Mouse (Mus musculus) adrenal gland, postnatal 10 days (tissue): ENCODE data around the gene Tmc4. TPM values are rescaled to one million over a fixed set of nuclear protein-coding genes. Genes with fewer than 3 reads are reported as not detected.
A peak's percentile ranks its signal among the peaks of the same experiment; 100 is the strongest.

ENCODE experiments used
- DNase-seq: peaks from one replicate; pipeline ENCODE4 v3.0.0; 2021; ENCODE audit warnings: mixed read lengths
- total RNA-seq, 2 experiments: library from RNA; stranded (reverse); gene quantifications; 2 replicates each; pipeline ENCODE4 v1.2.3; 2021

Gene Tmc4
- total RNA-seq, 2 experiments from 2014 or later, result 8.6 to 9.2 TPM

DNA sequence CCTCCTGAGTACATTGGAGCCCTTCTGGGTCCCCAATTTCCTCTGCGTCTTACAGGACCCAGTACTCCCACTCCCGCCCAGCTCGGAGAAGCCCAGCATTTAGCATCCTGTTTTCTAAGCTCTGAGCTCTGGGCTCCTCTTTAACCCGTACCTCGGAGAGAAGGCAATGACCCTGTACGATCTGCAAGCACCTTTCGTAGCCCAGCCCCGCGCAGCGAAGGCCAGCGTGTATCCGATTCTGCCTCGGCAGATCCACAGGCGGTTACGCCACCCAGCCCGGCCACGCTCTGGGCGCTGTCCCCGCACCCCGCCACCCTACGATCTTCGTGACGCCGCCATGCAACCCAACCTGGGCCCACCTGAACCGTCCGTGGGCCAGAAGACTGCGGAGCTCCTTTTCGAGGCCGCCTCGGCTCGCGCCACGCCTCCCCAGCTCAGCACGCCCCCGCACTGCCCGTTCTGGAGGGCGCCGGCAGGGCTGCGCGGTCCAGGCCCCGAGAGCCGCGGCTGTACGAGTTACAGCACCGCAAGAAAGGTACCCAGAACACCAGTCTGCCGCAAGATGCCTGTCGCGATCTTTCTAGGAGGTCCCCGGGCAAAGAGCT lies 15.1 kb upstream of the Tmc4 start, which contains the start of gene Tsen34:
Gene Tsen34, plus strand, starts transcription at position 482 of the 605 bp plus-strand sequence.
- no peak for DNase-seq

DNA sequence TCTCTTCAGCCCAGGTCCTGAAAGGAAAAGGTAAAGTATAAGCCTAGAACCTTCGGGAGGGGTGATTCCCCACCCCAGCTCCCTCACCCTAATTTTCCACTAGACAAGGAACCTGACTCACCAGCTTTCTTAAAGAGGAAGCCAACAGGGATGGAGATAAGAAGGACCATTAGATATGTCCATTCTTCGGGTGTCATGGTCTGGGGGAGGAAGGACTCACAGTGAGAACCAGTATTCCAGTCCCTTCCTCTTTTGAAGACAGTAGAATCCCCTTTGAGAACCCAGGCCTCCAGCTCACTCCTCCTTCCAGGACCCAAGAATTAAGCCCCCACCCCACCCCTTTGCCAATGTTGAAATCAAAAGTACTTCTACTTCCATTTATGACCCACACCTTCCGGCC lies 14.6 kb upstream of the Tmc4 start:
- no peak for DNase-seq

DNA sequence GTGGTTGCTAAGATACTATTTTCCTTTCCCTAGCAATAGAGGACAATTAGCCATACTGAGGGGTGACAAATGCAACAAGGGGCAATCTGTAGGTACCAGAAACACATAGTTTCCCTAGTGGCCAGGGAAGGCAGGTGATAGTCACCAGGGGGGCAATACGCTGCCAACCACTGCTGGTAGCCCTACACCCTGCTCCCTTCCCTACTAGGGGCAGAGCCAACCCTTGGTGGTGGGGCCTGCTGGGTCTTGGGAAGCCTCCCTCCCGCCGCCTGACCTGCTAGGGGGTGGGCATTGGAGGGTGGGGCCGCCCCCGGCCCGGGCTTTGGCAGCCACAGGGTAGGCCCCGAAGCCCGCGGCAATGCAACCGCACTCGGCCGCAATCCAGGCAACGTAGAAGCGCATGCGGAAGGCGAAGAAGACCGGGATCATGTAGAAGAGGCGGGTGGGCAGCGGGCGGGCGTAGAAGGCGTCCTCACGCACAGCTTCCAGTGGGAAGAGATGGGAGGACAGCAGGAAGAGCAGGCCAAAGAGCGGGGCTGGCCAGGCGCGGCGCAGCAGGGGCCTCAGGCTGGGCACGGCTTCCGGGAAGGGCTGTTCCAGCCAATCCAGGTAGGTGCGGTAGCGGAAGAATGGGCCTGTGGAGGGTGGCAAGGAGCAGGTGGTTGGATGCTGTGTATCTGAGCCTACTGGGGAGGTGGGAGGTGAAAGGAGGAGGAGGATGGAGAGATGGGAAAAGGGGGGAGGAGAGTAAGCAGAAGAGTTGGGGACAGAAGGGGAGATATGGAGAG lies 8.2 kb upstream of the Tmc4 start:
- no peak for DNase-seq

DNA sequence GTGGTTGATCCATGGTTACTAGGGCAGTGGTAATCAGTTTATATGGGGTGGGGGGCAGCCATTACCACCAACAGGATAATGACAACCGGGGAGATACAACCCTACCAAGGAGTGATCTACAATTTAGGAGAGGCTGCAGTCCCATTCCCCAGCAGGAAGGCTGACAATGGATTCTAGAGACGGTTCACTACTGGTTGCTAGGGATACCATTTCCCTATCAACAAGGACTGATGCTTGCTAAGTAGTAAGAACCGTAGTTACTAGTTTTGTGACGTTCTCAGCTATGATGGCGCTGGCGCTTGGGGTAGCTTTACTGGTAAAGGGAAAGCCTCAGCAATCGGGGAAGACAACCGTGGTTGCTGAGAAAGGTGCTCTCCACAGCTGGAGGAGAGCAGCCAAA lies 7.3 kb upstream of the Tmc4 start:
- no peak for DNase-seq

DNA sequence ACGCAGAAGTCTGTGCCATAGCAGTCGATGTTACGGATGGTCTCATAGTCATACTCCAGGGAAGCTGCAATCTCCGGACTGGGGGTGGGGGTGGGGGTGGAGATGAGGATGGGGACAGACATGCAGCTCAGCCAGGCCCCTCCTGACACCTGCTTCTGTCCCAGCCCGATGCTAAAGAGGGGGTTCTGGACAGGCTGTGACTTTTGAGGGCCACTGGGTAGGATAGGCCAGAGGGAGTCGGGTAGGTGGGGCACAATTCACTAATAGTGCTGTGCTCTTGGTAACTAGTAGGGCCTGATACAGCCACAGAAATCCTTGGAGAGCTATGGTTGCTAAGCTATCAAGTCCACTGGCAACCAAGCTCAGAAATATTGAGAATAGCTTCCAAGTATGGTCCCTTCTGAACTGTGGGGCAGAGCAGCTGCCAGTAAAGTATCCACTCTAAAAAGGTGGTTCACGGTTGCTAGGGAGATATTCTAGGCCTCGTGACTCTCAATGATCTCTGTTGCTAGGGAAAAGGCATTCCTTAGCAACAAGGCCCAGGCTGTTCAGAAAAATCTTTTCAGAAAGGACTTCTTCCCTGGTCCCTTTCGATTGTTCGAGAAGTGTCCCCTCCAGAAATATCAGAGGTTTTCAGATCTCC lies 6.7 kb upstream of the Tmc4 start:
- DNase-seq, result no peak

DNA sequence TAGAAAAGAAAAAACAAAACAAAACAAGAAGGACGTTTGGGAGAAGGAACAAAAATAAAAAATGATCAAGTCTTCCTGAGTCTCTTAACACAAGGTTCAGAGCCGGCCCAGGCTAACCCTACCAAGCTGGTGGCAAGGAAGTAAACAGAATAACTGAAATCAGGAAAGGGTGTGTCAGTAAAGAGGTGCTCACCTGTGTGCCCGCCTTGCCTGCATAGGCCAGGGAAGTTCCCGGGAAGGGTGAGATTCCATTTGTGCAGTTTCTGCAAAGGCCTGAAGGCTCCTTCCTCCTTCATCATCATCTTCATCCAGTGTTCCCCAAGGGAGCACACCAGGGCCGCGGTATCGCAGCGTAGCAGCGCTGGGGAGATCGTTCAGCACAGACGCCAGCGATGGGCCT lies 982 bp downstream of the Tmc4 start:
- DNase-seq, result no peak

DNA sequence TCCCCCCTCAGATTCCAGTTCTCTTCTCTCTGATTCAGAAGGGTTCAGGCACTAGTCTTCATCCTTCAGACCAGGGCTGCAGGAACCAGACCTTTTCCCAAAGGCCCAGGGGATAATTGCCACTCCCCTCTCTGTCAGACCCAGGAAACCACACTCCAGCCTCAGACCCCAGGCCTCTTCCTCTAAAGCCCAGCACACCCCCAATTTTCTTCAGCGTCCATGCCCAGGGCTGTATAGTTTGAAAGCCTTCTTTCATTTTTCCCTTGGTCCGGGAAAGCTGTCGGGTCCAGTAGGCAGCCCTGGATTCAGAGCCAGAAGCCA lies 2.2 kb downstream of the Tmc4 start:
- DNase-seq, result no peak

DNA sequence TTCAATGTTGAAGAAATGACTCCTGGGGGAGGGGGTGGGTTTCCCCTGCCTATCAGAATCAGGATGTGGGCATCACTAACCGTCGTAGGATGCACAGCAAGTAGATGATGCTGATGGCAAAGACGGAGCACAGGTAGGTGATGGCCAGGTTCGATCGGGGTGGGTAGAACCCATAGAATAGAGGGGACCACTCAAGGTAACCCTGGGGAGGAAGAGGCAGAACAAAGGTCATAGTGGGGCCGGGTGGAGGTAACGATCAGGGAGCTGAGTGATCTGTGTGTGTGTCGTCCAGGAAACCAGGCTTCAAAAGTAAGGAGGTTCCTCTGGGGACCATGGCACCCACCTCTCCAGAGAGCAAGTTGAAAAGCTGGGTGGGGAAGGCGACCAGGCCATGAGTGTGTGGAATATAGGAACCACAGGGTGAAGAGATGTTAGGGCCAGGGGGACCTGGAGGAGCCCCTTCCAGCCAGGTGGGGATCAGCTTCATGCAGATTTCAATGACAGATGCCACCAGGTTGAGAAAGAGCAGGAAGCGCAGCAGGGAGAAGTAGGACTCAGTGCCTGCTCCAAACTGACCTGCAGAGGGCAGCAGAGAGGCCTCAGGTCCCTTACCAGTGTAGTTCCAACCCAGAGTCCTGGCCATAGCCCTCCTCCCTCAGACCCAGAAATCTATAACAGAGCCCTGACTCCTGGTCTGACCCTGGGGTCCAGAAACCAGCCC lies 2.7 kb downstream of the Tmc4 start:
- DNase-seq, result peak; percentile 91

DNA sequence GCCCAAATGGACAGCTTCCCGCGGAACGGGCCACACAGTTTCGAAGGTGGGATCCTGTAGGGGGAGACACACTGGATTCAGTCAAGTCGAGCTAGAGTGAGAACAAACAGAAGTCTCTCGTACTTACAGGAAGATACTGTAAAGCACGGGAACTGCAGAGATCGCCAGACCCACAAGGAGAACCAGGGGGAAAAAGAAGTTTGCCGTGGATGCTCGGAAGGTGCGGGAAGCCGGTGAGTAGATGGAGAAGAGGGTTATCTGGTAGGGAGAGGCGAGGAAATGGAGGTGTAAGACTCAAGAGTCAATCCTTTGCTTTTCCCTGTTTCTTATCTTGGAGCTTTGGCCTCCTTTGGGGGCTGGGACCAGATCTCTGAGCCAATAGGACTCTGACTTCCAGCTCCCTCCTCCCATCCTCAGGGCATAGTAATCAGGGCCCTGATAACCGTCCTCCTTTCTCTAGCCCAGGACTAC lies 10.4 kb downstream of the Tmc4 start:
- DNase-seq, result peak; percentile 44

DNA sequence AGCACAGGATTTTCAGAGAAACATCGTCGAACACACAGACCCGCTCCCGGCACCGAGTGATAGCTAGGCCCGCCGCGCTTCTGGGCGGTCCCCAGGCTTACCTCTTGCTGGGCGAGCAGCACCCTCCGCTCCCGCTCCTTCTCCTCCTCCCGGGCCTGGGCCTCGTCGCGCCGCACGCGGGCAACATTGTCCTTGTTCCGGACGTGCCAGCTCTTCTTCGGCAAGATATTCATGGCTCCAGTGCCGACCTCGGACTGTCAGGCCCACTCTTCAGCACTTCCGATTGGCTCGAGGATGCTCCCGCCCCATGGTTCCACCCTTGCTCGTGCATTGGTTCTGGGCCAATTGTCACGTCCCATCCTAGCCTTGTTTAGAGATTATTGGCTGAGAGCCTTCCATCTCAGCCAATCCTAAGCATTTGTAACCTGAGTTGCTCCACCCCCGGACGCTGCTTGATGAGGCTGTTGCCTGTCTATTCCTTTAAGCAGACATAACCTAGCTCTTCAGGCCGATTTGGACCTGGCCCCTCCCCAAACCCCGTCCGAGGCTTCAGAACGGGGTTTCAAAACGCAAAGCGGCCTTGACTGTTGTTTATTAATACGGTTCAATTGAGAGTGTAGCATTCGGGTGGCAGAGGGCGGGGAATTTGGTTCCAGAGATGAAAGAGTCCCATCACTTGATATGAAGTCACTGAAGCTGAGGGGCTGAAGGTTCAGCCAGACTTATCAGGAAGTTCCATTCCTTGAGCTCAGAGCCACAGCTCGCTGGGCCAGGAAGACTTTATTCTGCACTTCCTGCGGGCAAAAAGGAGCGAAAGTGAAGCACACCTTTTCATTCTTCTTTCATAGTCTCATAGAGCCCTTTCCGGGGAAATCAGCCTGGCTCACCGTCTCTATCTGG lies 11.9 kb downstream of the Tmc4 start, which contains the start of gene Leng1:
Gene Leng1, minus strand, starts transcription at position 626 of the 900 bp plus-strand sequence.
- peak; percentile 96 for DNase-seq

DNA sequence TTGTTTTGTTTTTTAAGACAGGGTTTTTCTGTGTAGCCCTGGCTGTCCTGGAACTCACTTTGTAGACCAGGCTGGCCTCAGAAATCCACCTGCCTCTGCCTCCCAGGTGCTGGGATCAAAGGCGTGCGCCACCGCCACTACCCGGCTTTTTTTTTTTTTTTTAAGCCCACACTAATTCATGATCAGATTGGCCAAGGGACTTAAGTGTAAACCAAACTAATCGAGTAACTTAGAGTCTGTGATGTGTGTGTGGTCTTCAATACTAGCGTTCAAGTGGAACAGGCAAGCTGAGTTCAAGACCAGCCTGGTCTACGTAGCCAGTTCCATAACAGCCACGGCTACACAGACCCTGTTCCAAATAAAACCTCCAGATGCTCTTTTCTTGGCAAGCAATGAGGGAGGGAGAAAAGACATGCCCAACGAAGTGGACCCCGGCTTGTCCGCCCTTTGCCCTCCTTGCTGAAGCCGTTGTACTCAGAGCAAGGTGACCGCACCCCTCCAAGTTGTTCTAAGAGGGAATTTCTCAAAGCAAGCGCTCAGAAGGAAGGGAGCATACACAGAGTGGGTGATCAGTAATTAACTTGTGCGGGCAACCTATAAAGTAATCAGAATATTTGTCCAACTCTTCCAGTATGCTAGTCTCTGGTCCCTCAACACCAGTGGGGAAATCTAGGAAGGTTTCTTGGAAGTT lies 12.7 kb downstream of the Tmc4 start:
- peak; percentile 30 for DNase-seq

DNA sequence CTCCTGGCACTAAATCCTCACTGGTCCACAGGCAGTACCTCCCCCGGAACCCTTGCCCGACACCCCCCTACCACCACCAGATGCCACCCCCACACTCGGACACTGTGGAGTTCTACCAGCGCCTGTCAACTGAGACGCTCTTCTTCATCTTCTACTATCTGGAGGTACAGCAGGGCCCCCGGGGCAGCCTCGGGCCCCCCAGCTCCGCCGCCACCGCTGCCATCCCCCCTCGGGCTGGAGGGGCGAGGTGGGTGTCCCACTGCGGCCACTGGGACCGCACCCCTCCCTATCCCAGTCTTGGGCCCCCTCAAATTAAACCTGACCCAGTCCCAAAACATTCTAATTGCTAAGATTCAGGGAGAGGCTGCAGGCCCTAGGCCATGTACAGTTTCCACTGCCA lies 18.8 kb downstream of the Tmc4 start:
- no peak for DNase-seq

DNA sequence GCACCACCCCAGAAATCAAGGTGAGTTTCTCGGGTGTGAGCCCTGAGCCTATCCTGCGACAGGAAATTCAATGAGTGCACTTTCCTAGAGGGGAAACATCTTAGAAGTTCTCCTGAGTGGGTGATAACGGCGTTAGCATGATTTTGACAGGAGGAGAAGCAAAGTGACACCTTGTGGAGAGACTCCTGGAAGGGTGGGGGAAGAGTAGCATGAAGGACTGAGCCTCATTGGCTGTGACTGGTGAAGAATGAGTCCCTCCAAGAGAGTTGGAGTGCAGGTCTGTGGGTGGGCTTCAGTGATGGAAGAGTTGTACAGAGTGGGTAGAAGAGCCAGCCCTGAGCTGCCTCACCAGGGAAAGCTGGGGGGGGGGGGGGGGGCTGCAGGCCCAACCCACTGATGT lies 20.4 kb downstream of the Tmc4 start:
- DNase-seq, result no peak

DNA sequence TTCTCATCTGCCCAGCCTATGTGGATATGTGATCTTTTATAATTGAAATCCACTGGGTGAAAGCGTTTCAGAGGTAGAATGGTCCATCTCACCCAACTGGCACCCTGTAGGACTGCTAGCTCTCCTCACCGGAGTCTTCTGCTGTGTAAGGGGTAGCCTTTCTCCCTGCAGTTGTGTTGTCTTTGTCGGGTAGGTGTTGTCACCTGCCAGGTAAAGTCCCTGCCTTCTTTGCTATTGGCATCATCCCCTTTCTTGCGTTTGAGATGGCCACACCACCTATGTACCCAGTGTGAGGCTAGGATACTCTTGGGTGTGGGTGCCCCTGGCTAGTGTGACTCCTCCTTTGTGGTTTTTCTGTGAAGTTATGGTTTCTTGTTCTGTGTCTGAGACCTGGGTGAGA lies 30.7 kb downstream of the Tmc4 start:
- DNase-seq, result no peak

DNA sequence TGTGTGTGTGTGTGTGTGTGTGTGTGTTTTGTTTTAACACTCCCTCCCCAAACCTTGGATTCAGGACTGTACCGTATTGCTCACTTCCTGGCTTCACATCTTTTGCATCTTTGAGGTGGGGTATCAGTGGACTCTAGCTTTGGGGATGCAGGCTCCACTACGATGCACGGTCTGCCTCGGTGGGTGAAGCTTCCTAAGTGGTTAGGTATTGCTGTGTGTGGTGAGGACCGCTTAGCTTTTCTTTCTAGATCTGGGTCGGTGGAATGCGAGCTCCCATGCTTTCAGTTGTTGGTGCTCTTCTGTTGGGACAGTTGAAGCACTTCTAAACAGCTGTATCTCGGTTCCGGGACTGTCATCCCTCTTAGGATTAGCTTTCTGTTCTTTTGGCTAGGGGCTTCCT lies 31.2 kb downstream of the Tmc4 start:
- no peak for DNase-seq

DNA sequence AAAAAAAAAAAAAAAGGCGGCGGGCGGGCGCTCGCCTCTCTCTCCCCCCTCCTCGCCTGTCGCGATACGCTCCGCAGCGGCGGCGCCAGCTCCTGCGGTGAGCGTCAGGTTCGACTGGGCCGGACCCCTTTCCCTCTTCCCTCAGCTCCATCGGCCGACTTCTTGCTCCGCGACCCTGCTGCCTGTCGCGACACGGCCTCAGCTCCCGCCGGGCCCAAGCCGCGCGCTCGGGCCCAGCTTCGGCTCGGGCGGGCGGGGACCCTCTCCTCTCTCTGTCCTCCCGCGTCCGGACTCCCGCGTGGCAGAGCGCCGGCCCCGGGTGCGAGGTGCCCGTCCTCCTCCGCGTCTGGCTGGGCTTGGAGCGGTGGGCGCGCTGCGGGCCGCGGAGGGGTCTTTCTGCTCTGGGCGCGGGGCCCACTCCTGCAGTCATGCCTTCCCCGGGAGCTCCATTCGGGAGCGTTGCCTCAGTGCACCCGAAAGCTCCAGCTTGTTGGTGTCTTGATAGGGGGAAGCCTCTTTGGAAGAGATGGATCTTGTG lies 31.8 kb downstream of the Tmc4 start:
- no peak for DNase-seq

DNA sequence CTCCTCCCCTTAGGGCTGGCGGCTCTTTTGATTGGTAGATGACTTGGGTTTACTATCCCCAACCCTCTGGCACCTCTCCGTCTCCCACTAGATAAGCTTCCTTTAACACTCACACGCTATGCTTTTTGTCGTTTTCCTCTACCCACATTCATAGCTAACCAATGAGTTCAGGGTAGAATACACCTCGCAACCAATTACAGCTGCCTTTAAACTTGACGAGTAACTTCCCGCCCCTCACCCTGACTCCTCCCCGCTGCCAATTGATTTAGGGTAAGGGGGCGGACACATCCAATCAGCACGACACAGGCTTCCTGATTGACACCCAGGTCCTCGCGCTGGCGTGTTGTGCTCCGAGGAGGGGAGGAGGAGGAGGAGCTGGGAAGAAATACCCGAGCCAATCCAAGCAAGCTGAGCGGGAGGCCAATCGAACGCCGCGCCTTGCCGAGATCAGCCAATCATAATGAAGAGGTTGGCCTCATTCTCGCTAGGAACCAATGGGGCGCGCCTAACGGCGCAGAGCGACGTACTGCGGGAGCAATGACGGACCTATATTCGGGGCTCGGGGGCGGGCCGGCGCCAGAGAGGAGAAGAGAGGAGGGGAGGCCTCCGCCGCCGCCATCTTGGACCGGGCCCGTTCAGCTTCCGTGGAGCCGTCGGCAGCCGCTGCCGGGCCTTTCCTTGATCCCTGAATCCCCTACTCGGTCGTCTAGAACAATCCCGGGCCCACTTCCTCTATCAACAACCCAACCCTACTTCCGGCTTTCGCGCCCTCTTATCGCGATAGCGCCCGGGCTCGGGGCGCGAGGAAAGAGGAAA lies 32.5 kb downstream of the Tmc4 start, which contains the start of gene Cnot3:
Gene Cnot3, plus strand, starts transcription at position 597 of the 816 bp plus-strand sequence.
- peak; percentile 97 for DNase-seq

DNA sequence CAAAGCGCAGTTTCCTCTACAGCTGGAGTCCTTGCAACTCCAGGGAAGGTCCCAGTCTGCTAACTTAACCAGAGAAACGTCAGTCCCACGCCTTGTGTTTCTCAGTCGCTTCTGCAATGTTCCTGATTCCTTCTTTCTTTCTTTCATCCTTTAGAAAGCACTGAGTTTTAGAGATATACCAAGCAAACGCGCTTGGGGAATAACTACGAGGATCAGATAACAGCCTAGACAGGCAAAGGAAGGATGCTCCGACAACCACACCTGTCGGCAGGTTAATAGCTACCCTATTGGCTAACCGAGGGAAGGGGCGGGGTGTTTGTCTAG lies 33.0 kb downstream of the Tmc4 start:
- no peak for DNase-seq

DNA sequence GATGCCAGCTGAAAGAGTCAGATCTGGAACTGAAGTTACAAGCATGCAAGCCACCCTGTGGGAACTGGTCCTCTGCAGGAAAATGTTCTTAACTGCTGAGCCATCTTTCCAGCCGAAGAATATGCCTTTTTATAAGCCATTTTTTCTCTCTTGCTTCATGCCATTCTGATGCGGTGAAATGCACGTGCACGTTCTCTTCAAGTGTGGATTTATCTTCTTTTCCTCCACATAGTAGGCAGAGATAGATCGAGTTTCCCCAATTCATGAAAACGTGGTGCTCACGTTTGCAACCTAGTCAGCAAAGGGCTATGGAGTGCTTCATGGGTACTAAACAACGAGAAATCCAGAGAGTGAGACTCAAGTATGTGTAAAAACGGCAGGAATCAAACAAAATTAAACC lies 33.5 kb downstream of the Tmc4 start:
- no peak for DNase-seq

DNA sequence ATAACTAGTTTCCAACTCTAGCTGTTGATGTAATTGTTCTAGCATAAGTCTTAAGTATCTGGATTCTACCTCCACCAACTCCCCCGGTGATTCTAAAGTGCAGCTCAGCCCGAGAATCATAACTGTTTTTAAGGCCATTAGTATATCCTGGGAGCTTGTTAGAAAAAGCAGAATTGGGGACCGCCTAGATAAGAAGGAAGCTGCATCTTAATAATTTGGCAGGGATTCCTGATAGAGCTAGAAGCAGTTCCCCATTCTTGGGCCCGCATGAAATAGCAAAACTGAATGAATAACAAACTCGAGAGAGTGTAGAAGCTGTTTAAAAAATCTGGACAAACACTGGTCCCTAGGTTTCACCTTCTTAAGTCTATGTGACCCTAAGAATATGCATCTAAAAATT lies 33.9 kb downstream of the Tmc4 start:
- no peak for DNase-seq
